7 mouse cellular contexts compared by ENCODE assay signal in genomic region chr13:16017338-16017737, GRCm38 (mm10). TPM values are rescaled to one million over a fixed set of nuclear protein-coding genes. Genes with fewer than 3 reads are reported as not detected.
DNase-seq lines count a peak whose midpoint lies in the region; ATAC-seq and TF ChIP-seq lines count a peak whose summit lies in the region.

No protein-coding gene starts in this region.

- peak overlapping the region; percentile 67 for H3K4me2 ChIP-seq in forebrain, embryonic 12.5 days
- peak overlapping the region; percentile 71 for H3K4me2 ChIP-seq in limb, embryonic 14.5 days (replicated peaks; ENCODE audit: low read depth, low read length, severe bottlenecking)
- H3K4me2 ChIP-seq in stomach, embryonic 14.5 days (replicated peaks; ENCODE audit: low read depth, low read length), result peak overlapping the region; percentile 79

- 2% methylated on average over 20 of the region's 20 CpGs for WGBS in forebrain, embryonic 12.5 days
- 1% methylated on average over 20 of the region's 20 CpGs for WGBS in limb, embryonic 14.5 days
- WGBS in stomach, embryonic 14.5 days, result under 1% methylated on average over 20 of the region's 20 CpGs

- no peak overlapping the region for H3K27ac ChIP-seq in forebrain, embryonic 12.5 days
- peak overlapping the region; percentile 27; the same call in 1 of the 2 replicates for H3K27ac ChIP-seq in limb, embryonic 14.5 days (replicated peaks; ENCODE audit: low read depth, low read length)
- no peak overlapping the region for H3K27ac ChIP-seq in stomach, embryonic 14.5 days (ENCODE audit: low read length)

- no peak for ATAC-seq in forebrain, embryonic 12.5 days (ENCODE audit: low FRiP score)
- ATAC-seq in limb, embryonic 14.5 days (ENCODE audit: low FRiP score, low read depth), result no peak
- no peak for ATAC-seq in stomach, embryonic 14.5 days (ENCODE audit: insufficient number of reproducible peaks, insufficient read depth, low FRiP score, low read depth)

- peaks cover 55% of the 10 kb centered on the region for H3K27me3 ChIP-seq in forebrain, embryonic 12.5 days
- H3K27me3 ChIP-seq in limb, embryonic 14.5 days (ENCODE audit: control insufficient read depth, insufficient read depth, low read length), result peaks cover 15% of the 10 kb centered on the region; the same call in 1 of the 2 replicates
- 0 out of 2 replicates have a peak, but pooled peaks cover 3% of the 10 kb centered on the region for H3K27me3 ChIP-seq in stomach, embryonic 14.5 days (ENCODE audit: control insufficient read depth, insufficient read depth, low read length)

- TF ChIP-seq POLR2A in limb, embryonic 14.5 days (IDR thresholded peaks at IDR 0.05; ENCODE audit: borderline replicate concordance, extremely low read depth, insufficient read depth, insufficient read length), result no peak

- peak overlapping the region; percentile 38; the same call in 1 of the 2 replicates for H3K9ac ChIP-seq in forebrain, embryonic 12.5 days
- H3K9ac ChIP-seq in limb, embryonic 14.5 days (ENCODE audit: low read depth, low read length, severe bottlenecking), result peak overlapping the region; percentile 57
- H3K9ac ChIP-seq in stomach, embryonic 14.5 days (replicated peaks; ENCODE audit: low read depth, low read length), result no peak overlapping the region; the same call in 1 of the 2 replicates

- peaks cover 20% of the 10 kb centered on the region for H3K4me1 ChIP-seq in forebrain, embryonic 12.5 days
- peaks cover 19% of the 10 kb centered on the region for H3K4me1 ChIP-seq in limb, embryonic 14.5 days (ENCODE audit: control insufficient read depth, insufficient read depth, low read length)
- peaks cover 7% of the 10 kb centered on the region; the same call in 1 of the 2 replicates for H3K4me1 ChIP-seq in stomach, embryonic 14.5 days (ENCODE audit: control insufficient read depth, insufficient read depth, low read length)

- DNase-seq in retina, postnatal 1 day, result peak; percentile 51
- DNase-seq in retina, embryonic 14.5 days (ENCODE audit: low spot score), result no peak
- DNase-seq in limb, embryonic 14.5 days (ENCODE audit: low spot score), result no peak
- DNase-seq in natural killer cell, adult 2 months (ENCODE audit: low spot score in 2 of 2), result no peak
- DNase-seq in right cerebral cortex, postnatal 10 days (ENCODE audit: low spot score in 2 of 2), result no peak

- H3K4me3 ChIP-seq in forebrain, embryonic 12.5 days (replicated peaks), result peak overlapping the region; percentile 38
- peak overlapping the region; percentile 44 for H3K4me3 ChIP-seq in limb, embryonic 14.5 days (replicated peaks; ENCODE audit: low read length)
- H3K4me3 ChIP-seq in stomach, embryonic 14.5 days (ENCODE audit: low read depth, low read length), result peak overlapping the region; percentile 27

- no peaks in the 10 kb centered on the region for H3K9me3 ChIP-seq in forebrain, embryonic 12.5 days
- H3K9me3 ChIP-seq in limb, embryonic 14.5 days (ENCODE audit: control insufficient read depth, low read length), result no peaks in the 10 kb centered on the region
- H3K9me3 ChIP-seq in stomach, embryonic 14.5 days (ENCODE audit: control insufficient read depth, low read depth, low read length), result no peaks in the 10 kb centered on the region

- H3K36me3 ChIP-seq in forebrain, embryonic 12.5 days (replicated peaks), result no peaks in the 10 kb centered on the region
- no peaks in the 10 kb centered on the region for H3K36me3 ChIP-seq in limb, embryonic 14.5 days (ENCODE audit: control insufficient read depth, insufficient read depth, low read length)
- H3K36me3 ChIP-seq in stomach, embryonic 14.5 days (ENCODE audit: control insufficient read depth, insufficient read depth, low read length), result no peaks in the 10 kb centered on the region

RNA-seq across cellular contexts. Expression of gene Inhba, which starts 5.7 kb away (rescaled TPM):
- polyA plus RNA-seq in forebrain, embryonic 12.5 days (2016; fragmentation: Nextera tagmentation; extraction: Ambion mirVana), result 1.4 and 1.6 TPM in 2 replicates
- polyA plus RNA-seq in limb, embryonic 14.5 days (2012; rRNA removed), result 5.2 and 5.7 TPM in 2 replicates
- polyA plus RNA-seq in limb, embryonic 14.5 days (2014; fragmentation: Nextera tagmentation; extraction: Ambion mirVana), result 10.0 and 11.5 TPM in 2 replicates
- polyA plus RNA-seq in stomach, embryonic 14.5 days (2014; fragmentation: Nextera tagmentation; extraction: Ambion mirVana), result 3.2 and 4.3 TPM in 2 replicates
